Mouse (Mus musculus) liver, adult 2 months (tissue): ENCODE measurements around the gene Kcnmb3. TPM values are rescaled to one million over a fixed set of nuclear protein-coding genes. Genes with fewer than 3 reads are reported as not detected.

Experiments used
- DNase-seq: peaks from one replicate; pipeline ENCODE4 v3.0.0-alpha.2; 2011; ENCODE audit warnings: low read depth, low spot score; ENCODE audit errors: extremely low read depth
- H3K27ac ChIP-seq: fragments of 200-500 bp; replicated peaks from 2 replicates; pipeline ENCODE4 v1.5.1; 2012; ENCODE audit warnings: low read depth, mild to moderate bottlenecking, control low read depth, inconsistent platforms, low read length; ENCODE audit not compliant: insufficient read depth
- H3K27me3 ChIP-seq: fragments of 200-500 bp; 2 replicates; pipeline ENCODE4 v1.6.1; 2012; ENCODE audit warnings: mild to moderate bottlenecking, moderate library complexity, low read length, inconsistent platforms; ENCODE audit not compliant: control insufficient read depth, insufficient read depth
- H3K36me3 ChIP-seq: fragments of 200-500 bp; 2 replicates; pipeline ENCODE4 v1.6.1; 2012; ENCODE audit warnings: low read length, inconsistent platforms; ENCODE audit not compliant: control insufficient read depth, insufficient read depth
- H3K4me1 ChIP-seq: fragments of 200-500 bp; 2 replicates; pipeline ENCODE4 v1.6.1; 2011; ENCODE audit warnings: low read length; ENCODE audit not compliant: control insufficient read depth, insufficient read depth
- H3K4me3 ChIP-seq: fragments of 200-500 bp; 2 replicates; pipeline ENCODE4 v1.5.1; 2011; ENCODE audit warnings: low read depth, mild to moderate bottlenecking, control low read depth, low read length, moderate library complexity; ENCODE audit not compliant: insufficient read depth
- H3K79me2 ChIP-seq: fragments of 200-500 bp; 2 replicates; pipeline ENCODE4 v1.6.1; 2012; ENCODE audit warnings: inconsistent platforms, mild to moderate bottlenecking, low read length, moderate library complexity; ENCODE audit not compliant: control insufficient read depth, insufficient read depth
- H3K9ac ChIP-seq: fragments of 200-500 bp; 2 replicates; pipeline ENCODE4 v1.6.1; 2012; ENCODE audit warnings: low read depth, mild to moderate bottlenecking, control low read depth, inconsistent platforms, low read length
- CTCF ChIP-seq: fragments of 200-500 bp; IDR thresholded peaks from 2 replicates; pipeline ENCODE4 v1.5.1; 2011; ENCODE audit warnings: low read depth, low read length, control low read depth
- POLR2A ChIP-seq: fragments of 200-500 bp; IDR thresholded peaks from 2 replicates; pipeline ENCODE4 v1.6.1; 2011; ENCODE audit warnings: low read length, control low read depth; ENCODE audit not compliant: insufficient read depth; ENCODE audit errors: extremely low read depth
- WGBS: fragments of 180-500 bp; shearing (Covaris S2); methylation state at CpG from one replicate; pipeline ENCODE4 v1.1.7; 2018; 5-methylcytosine and 5-hydroxymethylcytosine counted together
- polyA plus RNA-seq: library from polyadenylated mRNA; depleted of rRNA; stranded (reverse); fragments of >200 nt; gene quantifications from 2 replicates; pipeline ENCODE4 v1.2.3, GENCODE M21; 2012
- total RNA-seq: library from RNA; depleted of rRNA; stranded (reverse); fragments of >200 nt; gene quantifications from 2 replicates; pipeline ENCODE4 v1.2.3, GENCODE M21; 2014

Kcnmb3 gene
- total and polyA plus RNA-seq, 2 experiments, result not detected

GRCm38 (mm10) chr3:32510375-32511190 lies 18.6 kb upstream of the Kcnmb3 start:
- H3K27me3 ChIP-seq, result no peaks in the 10 kb centered on the region
- H3K4me1 ChIP-seq, result peaks cover 2% of the 10 kb centered on the region; the same call in 1 of the 2 replicates
- H3K36me3 ChIP-seq, result peaks cover 9% of the 10 kb centered on the region; the same call in 1 of the 2 replicates
- peak overlapping the region; percentile 83 for H3K9ac ChIP-seq
- WGBS, result under 1% methylated on average over 66 of the region's 69 CpGs
- peaks cover 3% of the 10 kb centered on the region; the same call in 1 of the 2 replicates for H3K79me2 ChIP-seq
- TF ChIP-seq POLR2A (peak; percentile 77; the same call in 1 of the 2 replicates), CTCF (peak; percentile 95)
- H3K27ac ChIP-seq, result peak overlapping the region; percentile 81
- H3K4me3 ChIP-seq, result peak overlapping the region; percentile 67
- DNase-seq, result peak; percentile 78

GRCm38 (mm10) chr3:32509496-32510374 lies 17.7 kb upstream of the Kcnmb3 start, which contains the start of gene Zfp639:
Gene Zfp639, plus strand, starts transcription at chr3:32510259.
- TF ChIP-seq POLR2A, result no peak
- TF ChIP-seq CTCF, result no peak
- no peaks in the 10 kb centered on the region for H3K27me3 ChIP-seq
- H3K9ac ChIP-seq, result peak within 1 kb of the TSS; percentile 83
- H3K27ac ChIP-seq, result peak within 1 kb of the TSS; percentile 81
- 22% methylated on average over 24 of the region's 24 CpGs for WGBS
- DNase-seq, result no peak
- H3K36me3 ChIP-seq, result peaks cover 6% of the 10 kb centered on the region; the same call in 1 of the 2 replicates
- peak within 1 kb of the TSS; percentile 67 for H3K4me3 ChIP-seq
- peaks cover 2% of the 10 kb centered on the region; the same call in 1 of the 2 replicates for H3K4me1 ChIP-seq
- H3K79me2 ChIP-seq, result peaks cover 3% of the 10 kb centered on the region; the same call in 1 of the 2 replicates

GRCm38 (mm10) chr3:32508666-32509324 lies 16.8 kb upstream of the Kcnmb3 start:
- TF ChIP-seq CTCF, result peak; percentile 70
- no peak for TF ChIP-seq POLR2A
- WGBS, result 6% methylated on average over 17 of the region's 17 CpGs
- Histone ChIP-seq H3K4me3 (no peak overlapping the region), H3K9ac (no peak overlapping the region), H3K27ac (no peak overlapping the region), H3K27me3 (no peaks in the 10 kb centered on the region), H3K36me3 (peaks cover 4% of the 10 kb centered on the region; the same call in 1 of the 2 replicates), H3K79me2 (peaks cover 3% of the 10 kb centered on the region; the same call in 1 of the 2 replicates), H3K4me1 (peaks cover 2% of the 10 kb centered on the region; the same call in 1 of the 2 replicates)
- peak; percentile 36 for DNase-seq

GRCm38 (mm10) chr3:32506366-32507225 lies 14.6 kb upstream of the Kcnmb3 start:
- Histone ChIP-seq H3K27ac (no peak overlapping the region), H3K79me2 (peaks cover 1% of the 10 kb centered on the region; the same call in 1 of the 2 replicates), H3K9ac (no peak overlapping the region), H3K4me3 (no peak overlapping the region), H3K36me3 (no peaks in the 10 kb centered on the region), H3K4me1 (peaks cover 1% of the 10 kb centered on the region; the same call in 1 of the 2 replicates), H3K27me3 (no peaks in the 10 kb centered on the region)
- WGBS, result 78% methylated on average over 11 of the region's 11 CpGs
- DNase-seq, result no peak
- TF ChIP-seq CTCF (no peak), POLR2A (no peak)
